Mouse (Mus musculus) embryonic facial prominence, embryonic 14.5 days (tissue): Measurements from ENCODE around the gene Ppp1r15b. TPM values are rescaled to one million over a fixed set of nuclear protein-coding genes. Genes with fewer than 3 reads are reported as not detected.

Experiments
- ATAC-seq: fragments of 200-750 bp; cut with Nextera tagmentation; 2 replicates; pipeline ENCODE4 v1.8.0; 2017; ENCODE audit warnings: low read depth, moderate number of reproducible peaks, moderate TSS enrichment
- DNase-seq: peaks from one replicate; pipeline ENCODE4 v3.0.0-alpha.2; 2015; ENCODE audit warnings: low spot score
- H3K27ac ChIP-seq: fragments of 300-500 bp; sonication (generic); replicated peaks from 2 replicates; pipeline ENCODE4 v1.5.1; 2014; ENCODE audit warnings: low read depth, mild to moderate bottlenecking, low read length, moderate library complexity
- H3K27me3 ChIP-seq: fragments of 300-500 bp; sonication (generic); replicated peaks from 2 replicates; pipeline ENCODE4 v1.6.1; 2014; ENCODE audit warnings: low read length; ENCODE audit not compliant: control insufficient read depth, insufficient read depth
- H3K36me3 ChIP-seq: fragments of 300-500 bp; sonication (generic); 2 replicates; pipeline ENCODE4 v1.6.1; 2014; ENCODE audit warnings: low read length, mixed read lengths; ENCODE audit not compliant: control insufficient read depth, insufficient read depth
- H3K4me1 ChIP-seq: fragments of 300-500 bp; sonication (generic); 2 replicates; pipeline ENCODE4 v1.6.1; 2014; ENCODE audit warnings: antibody characterized with exemption, low read length; ENCODE audit not compliant: control insufficient read depth, insufficient read depth
- H3K4me2 ChIP-seq: fragments of 300-500 bp; sonication (generic); 2 replicates; pipeline ENCODE4 v1.6.1; 2014; ENCODE audit warnings: low read depth, mild to moderate bottlenecking, low read length, moderate library complexity, mixed read lengths
- H3K4me3 ChIP-seq: fragments of 300-500 bp; sonication (generic); 2 replicates; pipeline ENCODE4 v1.5.1; 2014; ENCODE audit warnings: low read depth, mild to moderate bottlenecking, low read length
- H3K9ac ChIP-seq: fragments of 300-500 bp; sonication (generic); 2 replicates; pipeline ENCODE4 v1.6.1; 2014; ENCODE audit warnings: low read depth, mild to moderate bottlenecking, low read length, moderate library complexity, mixed read lengths
- H3K9me3 ChIP-seq: fragments of 300-500 bp; sonication (generic); 2 replicates; pipeline ENCODE4 v1.6.1; 2016; ENCODE audit warnings: low read length; ENCODE audit not compliant: control insufficient read depth
- WGBS: fragments of 180-500 bp; shearing (Covaris S2); extraction: QIAGEN DNeasy Blood & Tissue Kit; methylation state at CpG from one replicate; pipeline ENCODE4 v1.1.7; 2014; 5-methylcytosine and 5-hydroxymethylcytosine counted together
- polyA plus RNA-seq: library from polyadenylated mRNA; unstranded; fragments of >200 nt; fragmentation: Nextera tagmentation; extraction: Ambion mirVana; gene quantifications from 2 replicates; pipeline ENCODE4 v1.2.1, GENCODE M21; 2014

Ppp1r15b gene
- 42.0 and 42.1 TPM in 2 replicates for polyA plus RNA-seq

DNA sequence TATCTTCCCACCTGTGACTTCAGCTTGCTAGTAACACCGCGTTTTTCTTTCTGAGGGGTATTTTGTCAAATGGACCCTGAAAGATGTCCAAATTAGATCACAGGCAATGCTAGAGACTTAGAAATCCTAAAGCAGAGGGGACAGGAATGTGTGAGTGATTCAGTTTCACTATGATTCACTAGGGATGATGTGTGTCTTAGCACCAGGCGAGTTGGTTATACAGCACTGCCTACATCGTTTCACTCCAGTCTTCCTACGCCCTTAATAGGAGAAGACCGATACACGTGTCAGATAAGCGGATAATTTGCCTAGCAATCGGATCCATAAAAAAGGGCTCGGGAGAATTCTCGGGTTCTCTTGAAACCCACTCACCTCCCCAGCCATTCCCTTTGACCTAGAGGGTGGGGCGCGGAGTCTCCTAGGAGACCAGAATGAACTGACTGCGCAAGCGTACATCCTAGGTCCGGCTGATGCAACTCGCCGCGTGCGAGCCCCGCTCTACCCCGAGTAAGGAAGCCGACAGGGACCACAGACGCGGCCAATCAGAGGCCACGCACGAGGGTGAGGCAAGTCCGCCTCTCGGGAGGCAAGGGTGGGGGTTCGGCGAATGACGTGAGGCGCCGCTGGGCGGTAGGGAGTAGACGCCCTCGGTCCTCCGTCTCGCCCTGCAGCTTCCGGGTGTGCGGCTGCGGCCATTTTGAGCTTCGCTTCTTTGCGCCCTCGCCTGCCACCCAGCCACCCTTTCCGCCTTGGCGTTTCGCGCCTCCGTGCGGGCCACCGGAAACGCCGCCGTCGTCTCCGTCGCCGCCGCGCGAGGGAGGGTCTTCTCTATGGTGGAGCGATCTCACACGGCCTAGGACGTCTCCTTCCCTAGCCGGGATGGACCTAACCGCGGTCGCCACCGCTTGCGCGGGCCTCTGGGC, at the start of gene Ppp1r15b:
Ppp1r15b (plus strand) TSS at position 506 of the 923 bp plus-strand sequence.
- Histone ChIP-seq H3K4me3 (peak within 1 kb of the TSS; percentile 99), H3K27me3 (no peaks in the 10 kb centered on the region), H3K9me3 (no peaks in the 10 kb centered on the region), H3K4me2 (peak within 1 kb of the TSS; percentile 82), H3K27ac (peak within 1 kb of the TSS; percentile 98), H3K9ac (peak within 1 kb of the TSS; percentile 94), H3K36me3 (peaks cover 19% of the 10 kb centered on the region; the same call in 1 of the 2 replicates), H3K4me1 (peaks cover 29% of the 10 kb centered on the region)
- DNase-seq (peak; percentile 100), ATAC-seq (peak; percentile 99)
- under 1% methylated on average over 45 of the region's 72 CpGs for WGBS

- Histone ChIP-seq H3K4me3 (no peak overlapping the region), H3K4me1 (no peaks in the 10 kb centered on the region; the same call in 1 of the 2 replicates), H3K9ac (no peak overlapping the region), H3K36me3 (peaks cover 25% of the 10 kb centered on the region), H3K9me3 (no peaks in the 10 kb centered on the region), H3K4me2 (no peak overlapping the region), H3K27me3 (no peaks in the 10 kb centered on the region), H3K27ac (no peak overlapping the region)
- 84% methylated on average over 5 of the region's 5 CpGs for WGBS
- ATAC-seq, result no peak
- no peak for DNase-seq
Measured at GRCm38 (mm10) chr1:133083003-133083546, 47.9 kb upstream of the Ppp1r15b start.

GRCm38 (mm10) chr1:133083942-133084625, 46.9 kb upstream of the Ppp1r15b start:
- H3K4me1 ChIP-seq, result no peaks in the 10 kb centered on the region
- peaks cover 23% of the 10 kb centered on the region for H3K36me3 ChIP-seq
- no peak overlapping the region for H3K9ac ChIP-seq
- no peak overlapping the region for H3K4me2 ChIP-seq
- no peak overlapping the region for H3K4me3 ChIP-seq
- WGBS, result 56% methylated on average over 9 of the region's 11 CpGs
- DNase-seq (peak; percentile 31), ATAC-seq (no peak)
- no peaks in the 10 kb centered on the region for H3K9me3 ChIP-seq
- no peak overlapping the region for H3K27ac ChIP-seq
- H3K27me3 ChIP-seq, result no peaks in the 10 kb centered on the region

DNA sequence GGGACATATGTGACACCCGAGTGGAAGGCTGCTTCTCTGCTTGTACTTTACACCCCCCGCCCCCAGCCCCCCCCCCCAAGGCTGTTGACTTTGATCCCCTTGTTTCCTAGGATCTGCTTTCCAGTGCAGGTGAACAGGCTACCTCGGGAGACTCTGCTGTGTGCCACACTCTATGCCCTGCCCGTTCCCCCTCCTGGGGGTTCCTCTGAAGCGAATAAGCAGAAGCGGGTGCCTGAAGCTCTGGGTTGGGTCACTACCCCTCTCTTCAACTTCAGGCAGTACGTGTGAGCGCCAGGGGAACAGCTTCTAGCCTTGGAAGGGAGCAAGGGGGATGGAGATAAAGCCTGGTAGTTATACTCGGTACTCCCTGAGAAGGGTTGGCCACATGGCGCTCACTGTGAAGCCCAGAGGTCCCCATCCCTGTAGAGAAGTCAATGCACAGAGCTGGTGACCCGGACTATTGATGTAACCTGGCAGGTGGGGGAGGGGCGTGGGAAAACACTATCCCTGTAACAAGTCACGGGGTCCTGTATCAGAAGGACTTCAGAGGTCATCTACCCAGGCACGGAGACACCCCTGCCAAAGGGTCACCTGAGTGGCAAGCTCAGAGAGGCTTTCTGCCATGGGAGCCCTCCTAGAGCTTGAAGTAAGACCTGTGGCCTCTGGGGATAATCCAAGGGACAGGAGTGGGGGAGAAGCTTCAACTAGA, 46.1 kb upstream of the Ppp1r15b start:
- no peaks in the 10 kb centered on the region for H3K27me3 ChIP-seq
- H3K9ac ChIP-seq, result no peak overlapping the region
- peaks cover 26% of the 10 kb centered on the region for H3K36me3 ChIP-seq
- no peak overlapping the region for H3K4me3 ChIP-seq
- H3K27ac ChIP-seq, result no peak overlapping the region
- no peak for DNase-seq
- ATAC-seq, result no peak
- no peak overlapping the region for H3K4me2 ChIP-seq
- H3K9me3 ChIP-seq, result no peaks in the 10 kb centered on the region
- 76% methylated on average over 13 of the region's 14 CpGs for WGBS
- no peaks in the 10 kb centered on the region for H3K4me1 ChIP-seq

DNA sequence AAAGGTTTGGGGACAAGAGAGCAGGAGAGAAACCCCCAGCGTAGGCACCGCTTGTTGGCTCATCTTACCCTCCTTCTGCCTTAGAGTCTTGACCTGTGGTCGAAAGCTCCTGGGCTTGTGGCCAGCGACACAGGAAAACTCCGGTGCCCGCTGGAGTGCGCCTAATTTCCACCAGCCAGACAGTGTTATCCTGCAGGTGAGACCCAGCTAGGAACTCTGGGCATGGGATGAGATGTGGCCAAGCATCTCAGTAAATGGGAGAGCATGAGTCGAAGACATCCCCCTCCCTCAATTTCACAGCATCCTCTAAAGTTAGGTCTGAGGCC, 45.6 kb upstream of the Ppp1r15b start:
- Histone ChIP-seq H3K27ac (no peak overlapping the region), H3K9me3 (no peaks in the 10 kb centered on the region), H3K4me3 (no peak overlapping the region), H3K9ac (no peak overlapping the region), H3K36me3 (peaks cover 31% of the 10 kb centered on the region), H3K4me1 (no peaks in the 10 kb centered on the region), H3K27me3 (no peaks in the 10 kb centered on the region), H3K4me2 (no peak overlapping the region)
- no peak for ATAC-seq
- DNase-seq, result no peak
- whole genome bisulfite sequencing, result 94% methylated on average over 8 of the region's 8 CpGs

DNA sequence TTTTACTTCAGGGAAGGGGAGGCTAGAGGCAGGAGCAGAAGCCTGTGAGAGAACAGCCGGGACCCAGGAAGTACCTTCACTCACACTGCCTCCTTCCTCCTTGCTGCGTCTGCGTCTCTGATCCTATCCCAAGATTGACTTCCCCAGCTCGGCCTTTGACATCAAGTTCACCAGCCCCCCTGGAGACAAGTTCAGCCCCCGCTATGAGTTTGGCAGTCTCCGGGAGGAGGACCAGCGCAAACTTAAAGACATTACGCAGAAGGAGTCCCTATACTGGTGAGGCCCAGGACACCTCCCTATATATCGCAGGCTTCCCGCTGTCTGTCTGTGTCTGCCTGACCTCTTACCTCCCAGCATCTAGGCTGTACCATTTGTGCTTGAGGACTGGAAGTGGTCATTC, 44.1 kb upstream of the Ppp1r15b start:
- H3K36me3 ChIP-seq, result peaks cover 33% of the 10 kb centered on the region; the same call in 1 of the 2 replicates
- WGBS, result 88% methylated on average over 10 of the region's 10 CpGs

DNA sequence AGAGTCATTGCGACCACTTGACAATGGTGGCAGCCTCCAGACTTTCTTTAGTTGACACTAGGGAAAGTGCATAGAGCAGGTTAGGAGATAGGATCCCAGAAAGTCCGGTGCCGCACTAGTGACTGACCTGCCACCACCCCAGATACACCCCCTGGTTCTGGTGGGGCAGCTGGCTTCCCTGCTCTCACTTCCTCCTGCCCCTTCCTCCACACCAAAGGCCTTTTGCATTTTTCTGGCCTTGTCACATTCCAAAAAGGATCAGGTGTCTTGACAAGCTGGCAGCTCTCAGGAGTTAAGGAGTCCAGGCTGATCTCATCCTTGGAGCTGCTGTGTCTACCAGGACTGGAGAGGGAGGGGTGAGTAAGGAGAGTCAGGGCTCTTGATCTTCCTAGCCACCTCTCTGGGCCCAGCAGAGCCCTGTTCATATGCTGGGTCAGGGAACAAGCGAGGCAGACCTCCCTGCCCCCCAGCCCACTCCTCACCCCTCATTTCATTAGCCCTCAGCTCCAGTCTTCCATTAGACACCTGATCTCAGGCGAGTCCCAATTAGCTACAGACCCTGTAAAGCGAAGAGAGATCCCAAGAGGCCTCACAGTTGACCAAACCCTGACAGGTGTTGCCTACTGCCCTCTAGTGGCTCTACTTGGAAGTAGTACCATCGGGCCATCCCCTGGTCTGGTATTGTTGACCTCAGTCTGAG, 43.6 kb upstream of the Ppp1r15b start:
- H3K27ac ChIP-seq, result no peak overlapping the region
- H3K9me3 ChIP-seq, result no peaks in the 10 kb centered on the region
- H3K4me1 ChIP-seq, result no peaks in the 10 kb centered on the region
- WGBS, result 46% methylated on average over 7 of the region's 7 CpGs
- H3K4me3 ChIP-seq, result no peak overlapping the region
- H3K36me3 ChIP-seq, result peaks cover 33% of the 10 kb centered on the region; the same call in 1 of the 2 replicates
- H3K27me3 ChIP-seq, result no peaks in the 10 kb centered on the region
- peak; percentile 47 for ATAC-seq
- H3K9ac ChIP-seq, result no peak overlapping the region
- DNase-seq, result peak; percentile 86
- no peak overlapping the region for H3K4me2 ChIP-seq

More for the DNA sequence above, 44.1 kb upstream of the Ppp1r15b start:
- no peak overlapping the region for H3K4me3 ChIP-seq
- DNase-seq (no peak), ATAC-seq (no peak)
- no peak overlapping the region for H3K9ac ChIP-seq
- no peaks in the 10 kb centered on the region for H3K4me1 ChIP-seq
- no peaks in the 10 kb centered on the region for H3K9me3 ChIP-seq
- H3K4me2 ChIP-seq, result no peak overlapping the region
- no peaks in the 10 kb centered on the region for H3K27me3 ChIP-seq
- no peak overlapping the region for H3K27ac ChIP-seq

GRCm38 (mm10) chr1:133088196-133088595, 42.7 kb upstream of the Ppp1r15b start:
- no peak overlapping the region for H3K9ac ChIP-seq
- H3K27me3 ChIP-seq, result no peaks in the 10 kb centered on the region
- H3K4me1 ChIP-seq, result no peaks in the 10 kb centered on the region
- ATAC-seq, result no peak
- H3K36me3 ChIP-seq, result peaks cover 36% of the 10 kb centered on the region; the same call in 1 of the 2 replicates
- no peak overlapping the region for H3K27ac ChIP-seq
- WGBS, result 86% methylated on average over 10 of the region's 10 CpGs
- no peak for DNase-seq
- H3K9me3 ChIP-seq, result no peaks in the 10 kb centered on the region
- no peak overlapping the region for H3K4me2 ChIP-seq
- H3K4me3 ChIP-seq, result no peak overlapping the region
